Mouse (Mus musculus) stomach, embryonic 16.5 days (tissue): ENCODE measurements around the gene Ranbp9. TPM values are rescaled to one million over a fixed set of nuclear protein-coding genes. Genes with fewer than 3 reads are reported as not detected.

ENCODE experiments used
- polyA plus RNA-seq: library from polyadenylated mRNA; unstranded; fragments of >200 nt; fragmentation: Nextera tagmentation; extraction: Ambion mirVana; gene quantifications from 2 replicates; pipeline ENCODE4 v1.2.1, GENCODE M21; 2015

Ranbp9 gene
- polyA plus RNA-seq, 1 experiment from 2014 or later: 7.9 TPM

Other genes with a start within 250 kb of the Ranbp9 start
- 0.41 and 0.49 TPM in 2 replicates for gene Gfod1, start 177.1 kb downstream of the Ranbp9 start, polyA plus RNA-seq
- gene Sirt5, start 115.8 kb downstream of the Ranbp9 start, polyA plus RNA-seq: 16.2 and 18.5 TPM in 2 replicates
- gene Nol7, start 82.9 kb downstream of the Ranbp9 start, polyA plus RNA-seq: 92.0 and 119 TPM in 2 replicates
- 10.1 and 10.6 TPM in 2 replicates for gene Mcur1, start 78.9 kb upstream of the Ranbp9 start, polyA plus RNA-seq
- 1.5 and 2.9 TPM in 2 replicates for gene Rnf182, start 134.4 kb upstream of the Ranbp9 start, polyA plus RNA-seq